Mouse (Mus musculus): ENCODE data around the gene Pex1. TPM values are rescaled to one million over a fixed set of nuclear protein-coding genes. Genes with fewer than 3 reads are reported as not detected.

The Pex1 gene
- polyA plus RNA-seq, 1 experiment: 4.2 TPM

DNA sequence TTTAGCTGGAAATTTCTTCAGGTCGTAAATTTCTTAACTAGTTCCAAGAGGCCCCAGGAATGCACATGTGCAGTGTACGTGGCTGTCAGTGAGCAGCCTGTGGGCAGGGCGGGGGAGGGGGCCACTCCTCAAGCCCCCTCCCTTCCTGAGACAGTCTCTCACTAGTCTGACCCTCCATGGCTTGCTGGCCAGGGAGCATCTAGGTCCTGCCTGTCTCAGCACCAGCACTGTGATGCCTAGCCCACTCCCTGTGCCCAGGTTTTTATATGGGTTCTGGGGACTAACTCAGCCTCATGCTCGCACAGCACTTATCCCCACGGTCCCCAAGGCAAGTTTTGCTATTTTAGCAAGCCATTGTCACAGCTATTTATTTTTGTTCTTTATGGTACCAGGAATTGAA is 36.4 kb downstream of the Pex1 start:
- peaks cover 13% of the 10 kb centered on the region for H3K36me3 ChIP-seq (ENCODE audit: control insufficient read depth, insufficient read depth)
- no peaks in the 10 kb centered on the region for H3K27me3 ChIP-seq (ENCODE audit: control insufficient read depth, insufficient read depth, insufficient read length)
- H3ac ChIP-seq (ENCODE audit: control insufficient read depth, insufficient read length): no peak overlapping the region
- no peak overlapping the region for H3K4me3 ChIP-seq
- H3K79me2 ChIP-seq (ENCODE audit: control insufficient read depth, insufficient read depth): no peaks in the 10 kb centered on the region
- H3K4me2 ChIP-seq (ENCODE audit: low read depth): no peak overlapping the region
- TF ChIP-seq MYOG (IDR thresholded peaks at IDR 0.05; ENCODE audit: control insufficient read depth in 1 of 3, insufficient read depth in 1 of 3, insufficient read length in 2 of 3, low read depth in 2 of 3) (no peak), TCF3 (IDR thresholded peaks at IDR 0.05; ENCODE audit: insufficient read length, low read depth) (no peak), TCF12 (IDR thresholded peaks at IDR 0.05; ENCODE audit: insufficient read depth, poor library complexity, severe bottlenecking) (no peak), USF1 (IDR thresholded peaks at IDR 0.05; ENCODE audit: low read depth) (no peak), E2F4 (IDR thresholded peaks at IDR 0.05; ENCODE audit: insufficient read depth) (no peak), SRF (IDR thresholded peaks at IDR 0.05; ENCODE audit: control insufficient read depth, insufficient read length, low read depth) (no peak), REST (IDR thresholded peaks at IDR 0.05; ENCODE audit: insufficient read depth, insufficient read length) (no peak), MAX (IDR thresholded peaks at IDR 0.05; ENCODE audit: low read depth) (no peak), POLR2AphosphoS2 (IDR thresholded peaks at IDR 0.05; ENCODE audit: insufficient read length, low read depth) (no peak), POLR2A (IDR thresholded peaks at IDR 0.05; ENCODE audit: insufficient read length, low read depth) (no peak), CEBPB (IDR thresholded peaks at IDR 0.05; ENCODE audit: insufficient read depth, poor library complexity, severe bottlenecking) (no peak), MYOD1 (IDR thresholded peaks at IDR 0.05; ENCODE audit: control insufficient read depth in 1 of 3, insufficient read length in 2 of 3, low read depth in 2 of 3) (no peak)

DNA sequence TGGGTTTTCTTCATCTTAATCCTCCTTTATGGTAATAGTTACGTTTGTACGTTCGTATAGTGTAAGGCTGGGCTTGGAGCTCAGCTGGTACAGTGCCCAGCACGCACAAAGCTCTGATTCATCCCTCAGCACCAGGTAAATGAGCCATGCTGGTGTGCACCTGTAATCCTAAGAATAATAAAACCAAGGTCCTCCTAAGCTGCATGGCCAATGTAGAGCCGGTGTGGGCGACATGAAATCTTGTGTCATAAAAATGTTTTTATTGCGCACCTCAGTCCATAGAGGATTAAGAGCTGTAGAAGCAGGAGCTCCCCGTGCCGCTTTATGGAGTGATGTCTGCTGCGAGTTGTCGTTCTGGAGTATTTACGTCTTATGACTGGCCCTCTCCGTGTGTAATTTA is 37.4 kb downstream of the Pex1 start:
- no peak for TF ChIP-seq POLR2AphosphoS2 (IDR thresholded peaks at IDR 0.05; ENCODE audit: insufficient read length, low read depth)
- no peak for TF ChIP-seq MAX (IDR thresholded peaks at IDR 0.05; ENCODE audit: low read depth)
- TF ChIP-seq USF1 (IDR thresholded peaks at IDR 0.05; ENCODE audit: low read depth): no peak
- TF ChIP-seq MYOD1 (IDR thresholded peaks at IDR 0.05; ENCODE audit: control insufficient read depth in 1 of 3, insufficient read length in 2 of 3, low read depth in 2 of 3): no peak
- TF ChIP-seq TCF3 (IDR thresholded peaks at IDR 0.05; ENCODE audit: insufficient read length, low read depth): no peak
- TF ChIP-seq POLR2A (IDR thresholded peaks at IDR 0.05; ENCODE audit: insufficient read length, low read depth): no peak
- H3ac ChIP-seq (ENCODE audit: control insufficient read depth, insufficient read length): no peak overlapping the region
- H3K79me2 ChIP-seq (ENCODE audit: control insufficient read depth, insufficient read depth): no peaks in the 10 kb centered on the region
- no peaks in the 10 kb centered on the region for H3K27me3 ChIP-seq (ENCODE audit: control insufficient read depth, insufficient read depth, insufficient read length)
- peaks cover 13% of the 10 kb centered on the region for H3K36me3 ChIP-seq (ENCODE audit: control insufficient read depth, insufficient read depth)
- no peak overlapping the region for H3K4me2 ChIP-seq (ENCODE audit: low read depth)
- H3K4me3 ChIP-seq: no peak overlapping the region

DNA sequence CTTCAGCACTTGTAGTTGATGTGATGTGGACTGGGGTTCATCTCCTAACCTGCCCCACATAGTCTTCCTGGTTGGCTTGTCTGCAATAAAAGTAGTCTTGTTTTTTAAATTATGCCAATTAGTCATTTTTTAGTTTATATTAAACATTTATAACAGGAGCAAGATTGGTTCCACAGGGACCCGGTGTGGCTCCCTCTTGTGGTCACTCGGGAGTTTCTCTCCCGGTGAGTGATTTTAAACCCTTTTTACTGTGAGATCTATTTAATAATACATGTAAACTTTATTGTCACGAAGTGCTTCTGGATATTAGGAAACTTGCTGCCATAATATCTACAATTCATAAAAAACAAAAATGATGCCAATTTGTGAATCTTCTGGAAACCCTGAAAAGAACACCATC is 38.1 kb downstream of the Pex1 start:
- Histone ChIP-seq H3ac (ENCODE audit: control insufficient read depth, insufficient read length) (no peak overlapping the region), H3K4me2 (ENCODE audit: low read depth) (no peak overlapping the region), H3K79me2 (ENCODE audit: control insufficient read depth, insufficient read depth) (no peaks in the 10 kb centered on the region), H3K27me3 (ENCODE audit: control insufficient read depth, insufficient read depth, insufficient read length) (no peaks in the 10 kb centered on the region), H3K4me3 (no peak overlapping the region), H3K36me3 (ENCODE audit: control insufficient read depth, insufficient read depth) (peaks cover 13% of the 10 kb centered on the region)
- no peak for TF ChIP-seq E2F4 (IDR thresholded peaks at IDR 0.05; ENCODE audit: insufficient read depth)
- no peak for TF ChIP-seq REST (IDR thresholded peaks at IDR 0.05; ENCODE audit: insufficient read depth, insufficient read length)

DNA sequence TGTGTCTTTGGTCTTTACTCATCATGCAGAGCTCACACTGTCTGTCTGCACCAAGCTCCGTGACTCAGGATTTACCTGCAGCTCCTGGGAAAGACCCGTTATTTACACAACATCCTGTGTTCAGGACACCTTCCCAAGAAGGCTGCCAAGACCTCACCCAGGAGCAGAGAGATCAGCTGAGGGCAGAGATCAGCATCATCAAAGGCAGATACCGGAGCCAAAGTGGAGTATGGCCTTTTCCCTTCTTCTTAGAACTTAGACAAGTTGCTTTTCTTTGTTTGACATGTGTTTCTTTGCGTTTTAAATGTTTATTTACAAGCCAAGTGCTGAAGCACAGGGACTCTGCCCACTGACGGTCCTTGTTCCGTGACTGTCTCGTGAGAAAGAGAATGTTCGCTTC is 39.4 kb downstream of the Pex1 start:
- no peaks in the 10 kb centered on the region for H3K79me2 ChIP-seq (ENCODE audit: control insufficient read depth, insufficient read depth)
- no peak overlapping the region for H3ac ChIP-seq (ENCODE audit: control insufficient read depth, insufficient read length)
- H3K27me3 ChIP-seq (ENCODE audit: control insufficient read depth, insufficient read depth, insufficient read length): no peaks in the 10 kb centered on the region
- no peak overlapping the region for H3K4me2 ChIP-seq (ENCODE audit: low read depth)
- no peak overlapping the region for H3K4me3 ChIP-seq
- no peak for TF ChIP-seq SRF (IDR thresholded peaks at IDR 0.05; ENCODE audit: control insufficient read depth, insufficient read length, low read depth)
- TF ChIP-seq TCF12 (IDR thresholded peaks at IDR 0.05; ENCODE audit: insufficient read depth, poor library complexity, severe bottlenecking): no peak
- TF ChIP-seq CEBPB (IDR thresholded peaks at IDR 0.05; ENCODE audit: insufficient read depth, poor library complexity, severe bottlenecking): no peak
- no peak for TF ChIP-seq TCF3 (IDR thresholded peaks at IDR 0.05; ENCODE audit: insufficient read length, low read depth)
- no peak for TF ChIP-seq E2F4 (IDR thresholded peaks at IDR 0.05; ENCODE audit: insufficient read depth)
- peaks cover 13% of the 10 kb centered on the region for H3K36me3 ChIP-seq (ENCODE audit: control insufficient read depth, insufficient read depth)

DNA sequence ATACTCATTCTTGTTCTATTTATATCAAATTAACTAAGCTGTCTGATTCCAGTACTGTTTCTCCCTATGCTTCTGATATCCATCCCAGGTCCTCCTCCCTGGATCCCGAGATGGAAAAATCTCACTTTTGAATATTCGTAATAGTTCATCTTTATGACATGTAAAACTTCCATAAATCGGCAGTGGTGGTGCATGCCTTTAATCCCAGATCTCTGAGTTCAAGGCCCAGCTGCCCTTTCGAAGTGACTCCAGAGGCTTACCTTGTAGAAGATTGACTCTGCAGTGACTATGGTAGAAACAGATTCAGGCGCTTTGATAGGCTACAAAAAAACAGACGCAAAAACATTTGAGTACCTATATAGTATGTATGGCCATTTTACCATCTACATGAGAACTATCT is 48.8 kb downstream of the Pex1 start:
- H3K79me2 ChIP-seq (ENCODE audit: control insufficient read depth, insufficient read depth): peaks cover 24% of the 10 kb centered on the region

More for the DNA sequence above, 48.8 kb downstream of the Pex1 start:
- no peak for TF ChIP-seq POLR2AphosphoS2 (IDR thresholded peaks at IDR 0.05; ENCODE audit: insufficient read length, low read depth)
- TF ChIP-seq MAX (IDR thresholded peaks at IDR 0.05; ENCODE audit: low read depth): no peak
- TF ChIP-seq CEBPB (IDR thresholded peaks at IDR 0.05; ENCODE audit: insufficient read depth, poor library complexity, severe bottlenecking): no peak
- no peak for TF ChIP-seq SRF (IDR thresholded peaks at IDR 0.05; ENCODE audit: control insufficient read depth, insufficient read length, low read depth)
- no peak for TF ChIP-seq MYOD1 (IDR thresholded peaks at IDR 0.05; ENCODE audit: control insufficient read depth in 1 of 3, insufficient read length in 2 of 3, low read depth in 2 of 3)
- TF ChIP-seq TCF3 (IDR thresholded peaks at IDR 0.05; ENCODE audit: insufficient read length, low read depth): no peak
- TF ChIP-seq MYOG (IDR thresholded peaks at IDR 0.05; ENCODE audit: control insufficient read depth in 1 of 3, insufficient read depth in 1 of 3, insufficient read length in 2 of 3, low read depth in 2 of 3): no peak
- TF ChIP-seq TCF12 (IDR thresholded peaks at IDR 0.05; ENCODE audit: insufficient read depth, poor library complexity, severe bottlenecking): no peak
- TF ChIP-seq REST (IDR thresholded peaks at IDR 0.05; ENCODE audit: insufficient read depth, insufficient read length): no peak
- no peak for TF ChIP-seq E2F4 (IDR thresholded peaks at IDR 0.05; ENCODE audit: insufficient read depth)
- TF ChIP-seq USF1 (IDR thresholded peaks at IDR 0.05; ENCODE audit: low read depth): no peak
- no peak for TF ChIP-seq POLR2A (IDR thresholded peaks at IDR 0.05; ENCODE audit: insufficient read length, low read depth)
- H3K36me3 ChIP-seq (ENCODE audit: control insufficient read depth, insufficient read depth): peaks cover 24% of the 10 kb centered on the region
- H3K4me2 ChIP-seq (ENCODE audit: low read depth): no peak overlapping the region
- H3K4me3 ChIP-seq: no peak overlapping the region
- no peak overlapping the region for H3ac ChIP-seq (ENCODE audit: control insufficient read depth, insufficient read length)
- H3K27me3 ChIP-seq (ENCODE audit: control insufficient read depth, insufficient read depth, insufficient read length): no peaks in the 10 kb centered on the region
